Mouse (Mus musculus) embryonic facial prominence, embryonic 13.5 days (tissue): ENCODE results near the gene Tnfrsf23. TPM values are rescaled to one million over a fixed set of nuclear protein-coding genes. Genes with fewer than 3 reads are reported as not detected.

Source experiments
- ATAC-seq: fragments of 200-750 bp; cut with Nextera tagmentation; 2 replicates; pipeline ENCODE4 v1.8.0; 2017; ENCODE audit warnings: low read depth; ENCODE audit not compliant: insufficient number of reproducible peaks, insufficient read depth, low FRiP score, low TSS enrichment
- H3K27ac ChIP-seq: fragments of 300-500 bp; sonication (generic); 2 replicates; pipeline ENCODE4 v1.5.1; 2015; ENCODE audit warnings: moderate library complexity, mild to moderate bottlenecking, inconsistent platforms
- H3K27me3 ChIP-seq: fragments of 300-500 bp; sonication (generic); 2 replicates; pipeline ENCODE4 v1.6.1; 2015; ENCODE audit warnings: mild to moderate bottlenecking, inconsistent platforms
- H3K36me3 ChIP-seq: fragments of 300-500 bp; sonication (generic); 2 replicates; pipeline ENCODE4 v1.6.1; 2015; ENCODE audit warnings: mild to moderate bottlenecking, inconsistent platforms
- H3K4me1 ChIP-seq: fragments of 300-500 bp; sonication (generic); 2 replicates; pipeline ENCODE4 v1.6.1; 2015; ENCODE audit warnings: inconsistent platforms
- H3K4me2 ChIP-seq: fragments of 300-500 bp; sonication (generic); 2 replicates; pipeline ENCODE4 v1.6.1; 2015; ENCODE audit warnings: moderate library complexity, mild to moderate bottlenecking, inconsistent platforms
- H3K4me3 ChIP-seq: fragments of 300-500 bp; sonication (generic); 2 replicates; pipeline ENCODE4 v1.5.1; 2015; ENCODE audit warnings: mild to moderate bottlenecking, inconsistent platforms
- H3K9ac ChIP-seq: fragments of 300-500 bp; sonication (generic); 2 replicates; pipeline ENCODE4 v1.6.1; 2015; ENCODE audit warnings: mild to moderate bottlenecking, inconsistent platforms
- H3K9me3 ChIP-seq: fragments of 300-500 bp; sonication (generic); 2 replicates; pipeline ENCODE4 v1.6.1; 2016; ENCODE audit warnings: inconsistent platforms
- WGBS: fragments of 180-500 bp; shearing (Covaris S2); methylation state at CpG from one replicate; pipeline ENCODE4 v1.1.7; 2015; ENCODE audit warnings: mixed read lengths; 5-methylcytosine and 5-hydroxymethylcytosine counted together
- polyA plus RNA-seq: library from polyadenylated mRNA; unstranded; fragments of >200 nt; fragmentation: Nextera tagmentation; extraction: Ambion mirVana; gene quantifications from 2 replicates; pipeline ENCODE4 v1.2.1, GENCODE M21; 2015

Tnfrsf23 gene
- polyA plus RNA-seq: 1.0 and 1.8 TPM in 2 replicates

DNA sequence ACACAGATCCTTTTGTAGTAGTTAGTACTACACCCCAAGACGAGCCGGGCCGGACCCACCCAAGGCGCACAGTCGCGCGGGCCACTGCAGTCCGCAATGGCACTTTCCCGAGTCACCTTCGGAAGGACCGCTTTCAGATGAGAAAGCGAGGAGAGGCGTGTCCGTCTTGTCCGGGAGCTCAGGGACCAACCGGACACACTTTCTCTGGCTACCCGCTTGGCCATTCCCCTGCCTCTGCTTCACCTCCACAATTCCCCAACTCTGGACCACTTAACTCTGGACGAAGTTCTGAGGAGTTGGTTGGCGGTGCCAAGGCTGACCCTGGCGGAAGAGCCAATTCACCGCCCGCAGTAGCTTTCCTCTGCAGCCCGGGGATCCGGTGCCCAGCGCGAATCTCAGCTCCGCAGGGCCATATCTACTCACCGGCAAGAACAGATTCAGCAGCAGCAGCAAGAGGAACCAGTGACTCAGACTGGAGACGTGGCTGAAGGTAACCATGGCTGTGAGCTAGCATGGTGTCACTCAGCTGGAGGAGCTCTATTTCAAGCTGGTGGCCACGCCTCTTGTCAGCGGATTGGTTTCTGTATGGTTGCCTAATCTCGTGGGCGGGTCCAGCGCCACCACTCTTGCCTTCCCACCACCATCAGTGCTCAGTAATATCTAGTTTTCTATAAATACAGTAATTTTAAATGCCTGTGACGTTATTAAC lies at the start of gene Tnfrsf23:
Gene Tnfrsf23, minus strand, starts transcription at position 514 of the 709 bp plus-strand sequence.
- Histone ChIP-seq H3K27ac (no peak within 1 kb of the TSS), H3K4me2 (peak within 1 kb of the TSS; percentile 86), H3K27me3 (peaks cover 6% of the 10 kb centered on the region; the same call in 1 of the 2 replicates), H3K4me3 (peak within 1 kb of the TSS; percentile 47), H3K36me3 (peaks cover 29% of the 10 kb centered on the region), H3K9me3 (no peaks in the 10 kb centered on the region), H3K9ac (peak within 1 kb of the TSS; percentile 67), H3K4me1 (peaks cover 5% of the 10 kb centered on the region; the same call in 1 of the 2 replicates)
- 2% methylated on average over 35 of the region's 35 CpGs for WGBS
- peak; percentile 78 for ATAC-seq

DNA sequence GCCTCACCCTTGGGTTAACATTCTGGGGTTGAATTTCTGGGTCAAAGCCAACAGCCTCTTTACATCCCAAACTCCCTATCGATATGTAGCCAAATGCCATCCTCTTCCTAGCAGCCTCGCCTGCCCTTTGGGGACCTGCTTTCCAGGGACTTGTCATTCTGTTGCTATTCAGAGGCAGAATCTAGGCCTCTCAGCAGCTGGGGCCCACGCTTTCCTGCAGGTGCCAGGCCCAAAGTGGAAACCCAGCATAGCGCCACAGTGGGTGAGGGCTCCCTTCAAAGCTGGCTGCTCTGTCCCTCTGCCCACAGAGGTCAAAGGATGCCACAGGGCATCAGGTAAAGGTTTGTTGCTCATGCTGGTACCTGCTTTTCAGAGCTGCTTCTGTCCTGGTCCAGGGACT lies 48.1 kb upstream of the Tnfrsf23 start:
- Histone ChIP-seq H3K36me3 (peaks cover 17% of the 10 kb centered on the region), H3K27me3 (no peaks in the 10 kb centered on the region), H3K9me3 (no peaks in the 10 kb centered on the region), H3K4me3 (no peak overlapping the region), H3K27ac (no peak overlapping the region), H3K9ac (no peak overlapping the region), H3K4me2 (no peak overlapping the region), H3K4me1 (peaks cover 23% of the 10 kb centered on the region)
- ATAC-seq: no peak
- 86% methylated on average over 4 of the region's 4 CpGs for WGBS

DNA sequence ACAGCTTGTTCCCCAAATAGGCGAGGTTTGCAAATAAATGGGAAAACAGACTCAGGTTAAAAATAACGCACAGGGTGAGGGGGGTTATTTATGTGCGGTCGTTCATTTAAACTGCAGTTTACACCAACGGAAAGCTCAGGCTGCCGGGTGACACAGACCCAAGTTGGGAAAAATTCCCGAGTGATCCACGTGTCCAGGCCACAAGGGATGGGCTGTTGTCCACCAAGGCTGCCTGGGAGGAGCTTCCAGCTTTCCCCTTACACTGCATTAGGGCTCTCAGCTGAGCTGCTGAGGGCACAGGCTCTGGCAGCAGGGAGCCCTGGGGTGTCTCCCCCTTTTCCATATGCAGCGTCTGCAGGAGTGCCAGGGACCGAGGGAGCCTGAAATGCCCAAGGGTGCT lies 44.2 kb upstream of the Tnfrsf23 start:
- peaks cover 24% of the 10 kb centered on the region for H3K36me3 ChIP-seq
- H3K27me3 ChIP-seq: no peaks in the 10 kb centered on the region
- ATAC-seq: no peak
- WGBS: 83% methylated on average over 10 of the region's 10 CpGs
- no peak overlapping the region for H3K4me2 ChIP-seq
- H3K27ac ChIP-seq: no peak overlapping the region
- no peak overlapping the region for H3K9ac ChIP-seq
- H3K9me3 ChIP-seq: no peaks in the 10 kb centered on the region
- H3K4me3 ChIP-seq: no peak overlapping the region
- 0 out of 2 replicates have a peak, but pooled peaks cover 5% of the 10 kb centered on the region for H3K4me1 ChIP-seq

- Histone ChIP-seq H3K27me3 (no peaks in the 10 kb centered on the region), H3K4me1 (peaks cover 5% of the 10 kb centered on the region; the same call in 1 of the 2 replicates), H3K4me3 (no peak overlapping the region), H3K27ac (no peak overlapping the region), H3K9ac (no peak overlapping the region), H3K4me2 (no peak overlapping the region), H3K36me3 (peaks cover 13% of the 10 kb centered on the region; the same call in 1 of the 2 replicates), H3K9me3 (no peaks in the 10 kb centered on the region)
- ATAC-seq: no peak
- WGBS: 81% methylated on average over 4 of the region's 4 CpGs
These were observed 40.7 kb upstream of the Tnfrsf23 start for GRCm38 (mm10) chr7:143726396-143726795.

DNA sequence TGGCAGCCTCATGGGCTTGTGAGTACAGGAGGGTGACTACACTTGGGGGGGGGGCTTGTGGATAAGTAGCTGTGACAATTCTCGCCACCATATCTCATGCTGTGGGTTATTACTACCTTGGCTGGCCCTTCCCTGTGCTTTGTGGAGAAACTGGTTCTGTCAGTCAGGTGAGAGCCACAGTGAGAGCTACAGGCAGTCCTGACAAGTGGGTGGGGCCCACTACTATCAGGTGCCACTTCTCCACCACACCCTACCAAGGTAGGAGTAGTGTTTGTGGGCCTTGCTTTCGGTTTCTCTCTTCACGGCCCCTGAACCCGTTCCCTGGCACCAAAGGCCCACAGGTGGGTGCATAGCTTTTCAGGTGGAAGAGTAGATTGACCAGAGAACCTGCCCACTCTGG lies 38.2 kb upstream of the Tnfrsf23 start:
- ATAC-seq: peak; percentile 67; the same call in 1 of the 2 replicates
- Histone ChIP-seq H3K27me3 (no peaks in the 10 kb centered on the region), H3K9ac (no peak overlapping the region), H3K36me3 (peaks cover 14% of the 10 kb centered on the region; the same call in 1 of the 2 replicates), H3K9me3 (no peaks in the 10 kb centered on the region), H3K4me2 (peak overlapping the region; percentile 34), H3K27ac (peak overlapping the region; percentile 57; the same call in 1 of the 2 replicates), H3K4me3 (no peak overlapping the region), H3K4me1 (no peaks in the 10 kb centered on the region; the same call in 1 of the 2 replicates)
- 74% methylated on average over 4 of the region's 4 CpGs for WGBS

DNA sequence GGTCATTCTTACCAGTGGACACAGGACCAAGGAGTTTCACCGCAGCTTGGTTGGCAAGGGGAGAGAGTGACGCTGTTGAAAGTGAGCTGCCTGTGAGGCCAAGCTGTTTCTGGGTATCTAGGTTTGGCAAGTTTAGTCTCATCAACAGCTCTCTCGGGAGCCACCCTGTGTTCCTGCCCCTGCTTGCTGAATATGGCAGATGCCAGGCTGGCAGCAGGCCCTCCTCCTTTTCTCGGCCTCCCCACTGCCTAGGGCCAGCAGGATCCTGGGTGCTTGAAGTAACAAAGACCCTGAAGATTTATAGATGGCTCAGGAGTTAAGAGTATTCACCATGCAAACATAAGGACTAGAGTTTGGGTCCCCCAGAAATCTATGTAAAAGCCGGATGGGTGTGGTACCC lies 37.0 kb upstream of the Tnfrsf23 start:
- peaks cover 11% of the 10 kb centered on the region; the same call in 1 of the 2 replicates for H3K36me3 ChIP-seq
- WGBS: 83% methylated on average over 5 of the region's 5 CpGs
- H3K27ac ChIP-seq: no peak overlapping the region
- no peak for ATAC-seq
- no peak overlapping the region for H3K4me2 ChIP-seq
- no peak overlapping the region for H3K4me3 ChIP-seq
- no peaks in the 10 kb centered on the region; the same call in 1 of the 2 replicates for H3K4me1 ChIP-seq
- H3K9me3 ChIP-seq: no peaks in the 10 kb centered on the region
- no peaks in the 10 kb centered on the region for H3K27me3 ChIP-seq
- H3K9ac ChIP-seq: no peak overlapping the region

GRCm38 (mm10) chr7:143717811-143718210 lies 32.1 kb upstream of the Tnfrsf23 start:
- Histone ChIP-seq H3K36me3 (peaks cover 36% of the 10 kb centered on the region), H3K9me3 (no peaks in the 10 kb centered on the region), H3K4me2 (no peak overlapping the region), H3K4me3 (no peak overlapping the region), H3K27ac (no peak overlapping the region), H3K4me1 (0 out of 2 replicates have a peak, but pooled peaks cover 4% of the 10 kb centered on the region), H3K9ac (no peak overlapping the region), H3K27me3 (no peaks in the 10 kb centered on the region)
- no peak for ATAC-seq
- WGBS: 92% methylated on average over 1 of the region's 1 CpGs

- H3K27ac ChIP-seq: no peak overlapping the region
- H3K36me3 ChIP-seq: peaks cover 68% of the 10 kb centered on the region
- peaks cover 10% of the 10 kb centered on the region; the same call in 1 of the 2 replicates for H3K4me1 ChIP-seq
- H3K9ac ChIP-seq: no peak overlapping the region
- no peaks in the 10 kb centered on the region for H3K9me3 ChIP-seq
- no peak overlapping the region for H3K4me3 ChIP-seq
- H3K4me2 ChIP-seq: no peak overlapping the region
- no peak for ATAC-seq
- WGBS: 84% methylated on average over 4 of the region's 4 CpGs
- H3K27me3 ChIP-seq: no peaks in the 10 kb centered on the region
These were observed 27.7 kb upstream of the Tnfrsf23 start for GRCm38 (mm10) chr7:143713421-143713820.

- Histone ChIP-seq H3K4me2 (no peak overlapping the region), H3K4me1 (peaks cover 10% of the 10 kb centered on the region; the same call in 1 of the 2 replicates), H3K4me3 (no peak overlapping the region), H3K9me3 (no peaks in the 10 kb centered on the region), H3K27me3 (no peaks in the 10 kb centered on the region), H3K36me3 (peaks cover 73% of the 10 kb centered on the region), H3K9ac (no peak overlapping the region), H3K27ac (no peak overlapping the region)
- no peak for ATAC-seq
- WGBS: 80% methylated on average over 8 of the region's 8 CpGs
These were observed 27.2 kb upstream of the Tnfrsf23 start for GRCm38 (mm10) chr7:143712771-143713348.

DNA sequence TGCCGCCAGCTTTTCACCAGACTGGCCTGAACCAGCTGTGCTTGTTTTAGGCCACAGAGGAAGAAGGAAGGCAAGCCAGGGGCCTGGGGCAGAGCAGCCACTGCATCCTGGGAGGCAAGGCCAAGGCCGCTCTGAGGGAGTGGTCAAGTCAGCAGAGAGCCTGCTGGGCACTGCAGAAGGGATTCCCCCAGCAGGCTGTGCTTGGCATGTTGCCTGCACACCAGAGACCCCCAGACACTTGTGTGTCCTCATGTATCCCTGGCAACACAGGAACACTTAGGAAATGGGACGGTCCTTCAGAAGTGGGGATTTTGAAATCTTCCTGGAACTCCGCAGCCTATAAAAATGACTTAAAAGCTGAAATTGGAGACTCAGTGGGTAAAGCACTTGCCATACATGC lies 26.4 kb upstream of the Tnfrsf23 start:
- H3K27ac ChIP-seq: no peak overlapping the region
- H3K36me3 ChIP-seq: peaks cover 79% of the 10 kb centered on the region
- no peak for ATAC-seq
- no peaks in the 10 kb centered on the region for H3K9me3 ChIP-seq
- H3K4me1 ChIP-seq: peaks cover 10% of the 10 kb centered on the region; the same call in 1 of the 2 replicates
- H3K4me2 ChIP-seq: no peak overlapping the region
- no peak overlapping the region for H3K4me3 ChIP-seq
- H3K9ac ChIP-seq: no peak overlapping the region
- H3K27me3 ChIP-seq: no peaks in the 10 kb centered on the region
- 66% methylated on average over 4 of the region's 4 CpGs for WGBS

DNA sequence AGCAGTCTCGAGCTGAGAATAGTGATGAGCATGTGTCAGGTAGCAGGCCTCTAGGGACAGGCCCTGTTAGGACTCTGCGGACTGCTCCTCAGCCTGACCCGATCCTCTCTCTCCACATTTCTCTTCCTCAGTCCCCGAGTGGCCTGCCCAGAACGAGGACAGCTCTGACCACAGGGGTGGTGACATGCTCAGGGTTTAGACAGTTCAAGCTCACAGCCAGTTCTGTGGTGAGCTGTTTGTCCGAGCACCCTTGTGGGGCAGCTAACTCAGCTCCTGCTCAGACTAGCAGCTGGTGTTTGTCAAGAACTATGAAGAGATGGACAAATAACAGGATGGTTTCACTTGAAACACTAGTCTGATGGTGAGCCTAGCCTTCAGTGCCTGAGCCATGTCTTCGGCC lies 25.7 kb upstream of the Tnfrsf23 start:
- 70% methylated on average over 7 of the region's 7 CpGs for WGBS
- Histone ChIP-seq H3K27ac (no peak overlapping the region), H3K9me3 (no peaks in the 10 kb centered on the region), H3K36me3 (peaks cover 81% of the 10 kb centered on the region), H3K4me2 (no peak overlapping the region), H3K9ac (no peak overlapping the region), H3K27me3 (no peaks in the 10 kb centered on the region), H3K4me3 (no peak overlapping the region), H3K4me1 (peaks cover 10% of the 10 kb centered on the region; the same call in 1 of the 2 replicates)
- ATAC-seq: no peak

DNA sequence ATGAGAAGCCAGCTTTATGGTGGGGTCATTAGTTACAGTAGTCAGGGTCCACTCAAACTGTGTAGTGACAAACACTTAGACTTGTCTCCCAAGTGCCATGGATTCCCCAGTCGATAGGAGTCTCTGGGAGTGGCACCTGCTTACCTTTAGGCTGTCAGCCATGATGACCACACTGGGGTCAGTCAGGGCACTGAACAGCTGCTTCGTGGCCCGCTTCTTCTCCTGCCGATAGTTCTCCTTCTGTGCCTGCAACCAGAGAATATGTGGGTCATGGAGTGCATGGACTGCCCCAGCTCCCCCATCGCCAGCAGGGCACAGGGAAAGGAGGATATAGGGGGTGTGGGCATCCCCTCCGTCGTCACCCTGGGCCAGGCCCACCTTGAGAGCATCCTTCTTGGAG lies 23.7 kb upstream of the Tnfrsf23 start:
- peaks cover 85% of the 10 kb centered on the region for H3K36me3 ChIP-seq
- H3K9ac ChIP-seq: no peak overlapping the region
- H3K27me3 ChIP-seq: no peaks in the 10 kb centered on the region
- H3K4me3 ChIP-seq: no peak overlapping the region
- H3K9me3 ChIP-seq: no peaks in the 10 kb centered on the region
- H3K4me1 ChIP-seq: peaks cover 10% of the 10 kb centered on the region; the same call in 1 of the 2 replicates
- H3K27ac ChIP-seq: no peak overlapping the region
- 88% methylated on average over 7 of the region's 7 CpGs for WGBS
- no peak overlapping the region for H3K4me2 ChIP-seq
- ATAC-seq: no peak
